Mouse (Mus musculus) macrophage (primary cell): ENCODE data around the gene Hsd11b2. TPM values are rescaled to one million over a fixed set of nuclear protein-coding genes. Genes with fewer than 3 reads are reported as not detected.

Experiments
- H3K27ac ChIP-seq: fragments of 350-480 bp; formaldehyde crosslinking; 2 replicates; pipeline ENCODE4 v1.9.0; 2021
- H3K36me3 ChIP-seq: fragments of 350-480 bp; formaldehyde crosslinking; 2 replicates; pipeline ENCODE4 v1.9.0; 2021; ENCODE audit errors: inconsistent target
- H3K4me3 ChIP-seq: fragments of 350-480 bp; formaldehyde crosslinking; 2 replicates; pipeline ENCODE4 v1.9.0; 2021; ENCODE audit errors: inconsistent target
- H3K79me2 ChIP-seq: fragments of 350-480 bp; formaldehyde crosslinking; 2 replicates; pipeline ENCODE4 v1.9.0; 2021; ENCODE audit errors: inconsistent target
- WGBS: methylation state at CpG from one replicate; pipeline ENCODE4 v1.1.7; 2026; ENCODE audit warnings: inconsistent platforms; ENCODE audit not compliant: missing documents; 5-methylcytosine and 5-hydroxymethylcytosine counted together
- polyA plus RNA-seq: library from polyadenylated mRNA; stranded (reverse); fragments of 250-400 nt; gene quantifications from 3 replicates; pipeline ENCODE4 v1.2.4, GENCODE M21; 2018; ENCODE audit warnings: inconsistent platforms

Hsd11b2 gene
- polyA plus RNA-seq, 1 experiment from 2014 or later = not detected

DNA sequence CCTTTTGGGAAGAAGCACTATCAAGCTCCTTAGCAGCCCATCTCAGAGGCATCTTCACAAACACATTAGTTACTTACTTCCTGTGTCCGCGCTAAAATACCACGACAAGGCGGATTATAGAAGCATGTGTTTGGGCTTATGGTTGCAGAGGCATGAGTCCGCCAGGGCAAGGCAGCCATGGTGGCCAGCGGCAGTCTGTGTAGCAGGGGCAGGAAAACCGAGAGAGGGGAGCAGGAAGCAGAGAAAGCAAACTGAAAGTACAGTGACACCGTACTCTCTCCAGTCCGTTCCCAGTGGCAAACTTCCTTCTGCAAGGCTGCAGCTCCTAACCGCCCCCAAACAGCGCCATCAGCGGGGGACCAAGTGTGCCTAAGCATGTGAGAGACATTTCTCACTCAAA is 18.8 kb upstream of the Hsd11b2 start:
- peak overlapping the region; percentile 31 for H3K27ac ChIP-seq
- WGBS = 55% methylated on average over 11 of the region's 12 CpGs
- no peaks in the 10 kb centered on the region for H3K79me2 ChIP-seq
- no peaks in the 10 kb centered on the region for H3K36me3 ChIP-seq
- H3K4me3 ChIP-seq = peak overlapping the region; percentile 17; the same call in 1 of the 2 replicates

DNA sequence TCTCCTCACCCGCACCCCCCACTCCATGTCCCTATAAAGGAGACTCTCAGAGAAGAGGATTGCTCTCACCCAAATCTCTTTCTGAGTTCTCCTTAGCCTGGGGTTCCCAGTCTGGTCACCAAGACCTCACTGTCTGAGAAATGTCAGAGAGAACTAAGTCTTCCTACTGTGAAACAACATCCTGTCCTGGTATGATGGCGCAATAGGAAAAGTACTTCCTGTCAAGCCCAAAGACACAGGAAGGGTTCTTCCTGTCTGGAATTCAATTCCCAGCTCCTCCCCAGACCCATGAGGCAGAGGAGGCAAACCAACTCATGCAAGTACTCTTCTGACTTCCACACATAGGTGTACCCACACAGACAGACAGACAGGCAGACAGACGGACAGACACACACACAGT is 13.9 kb upstream of the Hsd11b2 start:
- WGBS = 76% methylated on average over 3 of the region's 3 CpGs
- Histone ChIP-seq H3K4me3 (no peak overlapping the region), H3K79me2 (no peaks in the 10 kb centered on the region), H3K36me3 (no peaks in the 10 kb centered on the region), H3K27ac (no peak overlapping the region)

DNA sequence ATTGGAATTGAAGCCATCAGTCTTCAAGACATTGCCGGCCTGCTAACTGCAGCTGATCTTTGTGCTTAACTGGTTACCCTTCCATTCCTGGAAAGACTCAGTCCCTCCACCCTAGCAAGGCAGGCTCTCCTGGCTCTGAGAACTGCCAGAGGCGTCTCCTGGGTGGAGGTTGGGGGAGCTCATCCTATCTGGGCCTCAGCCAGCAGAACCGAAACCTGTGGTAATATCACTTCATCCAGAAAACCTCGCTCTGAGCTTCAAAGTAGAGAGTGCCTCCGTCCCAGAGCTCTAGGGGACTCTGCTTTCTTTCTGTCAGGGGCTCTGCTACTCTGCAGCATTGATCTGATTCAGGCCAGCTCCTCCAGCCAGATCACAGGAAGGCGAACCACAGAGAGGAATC is 11.6 kb upstream of the Hsd11b2 start:
- Histone ChIP-seq H3K27ac (no peak overlapping the region), H3K4me3 (no peak overlapping the region), H3K36me3 (no peaks in the 10 kb centered on the region), H3K79me2 (no peaks in the 10 kb centered on the region)
- 51% methylated on average over 6 of the region's 6 CpGs for WGBS

DNA sequence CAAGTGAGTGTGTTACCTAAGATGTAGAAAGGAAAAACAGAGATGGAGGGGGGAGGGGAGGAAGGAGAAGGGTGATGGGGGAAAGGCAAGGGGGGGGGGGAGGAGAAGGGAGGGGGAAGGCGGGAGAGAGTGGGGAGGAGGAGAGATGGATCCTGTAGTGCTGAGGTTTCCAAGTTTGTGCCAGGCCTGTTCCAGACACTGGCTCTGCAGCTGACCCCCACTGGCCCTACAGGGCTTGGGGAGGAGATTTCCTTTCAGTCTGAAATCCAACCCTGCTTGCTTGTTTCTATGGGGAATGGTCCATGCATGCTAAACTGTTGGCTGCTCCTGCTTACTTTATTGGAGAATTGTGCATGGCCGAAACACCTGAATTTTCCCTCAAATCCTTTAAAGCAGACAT is 9.8 kb upstream of the Hsd11b2 start:
- Histone ChIP-seq H3K4me3 (no peak overlapping the region), H3K27ac (no peak overlapping the region), H3K79me2 (no peaks in the 10 kb centered on the region), H3K36me3 (no peaks in the 10 kb centered on the region)
- 100% methylated on average over 1 of the region's 2 CpGs for WGBS

DNA sequence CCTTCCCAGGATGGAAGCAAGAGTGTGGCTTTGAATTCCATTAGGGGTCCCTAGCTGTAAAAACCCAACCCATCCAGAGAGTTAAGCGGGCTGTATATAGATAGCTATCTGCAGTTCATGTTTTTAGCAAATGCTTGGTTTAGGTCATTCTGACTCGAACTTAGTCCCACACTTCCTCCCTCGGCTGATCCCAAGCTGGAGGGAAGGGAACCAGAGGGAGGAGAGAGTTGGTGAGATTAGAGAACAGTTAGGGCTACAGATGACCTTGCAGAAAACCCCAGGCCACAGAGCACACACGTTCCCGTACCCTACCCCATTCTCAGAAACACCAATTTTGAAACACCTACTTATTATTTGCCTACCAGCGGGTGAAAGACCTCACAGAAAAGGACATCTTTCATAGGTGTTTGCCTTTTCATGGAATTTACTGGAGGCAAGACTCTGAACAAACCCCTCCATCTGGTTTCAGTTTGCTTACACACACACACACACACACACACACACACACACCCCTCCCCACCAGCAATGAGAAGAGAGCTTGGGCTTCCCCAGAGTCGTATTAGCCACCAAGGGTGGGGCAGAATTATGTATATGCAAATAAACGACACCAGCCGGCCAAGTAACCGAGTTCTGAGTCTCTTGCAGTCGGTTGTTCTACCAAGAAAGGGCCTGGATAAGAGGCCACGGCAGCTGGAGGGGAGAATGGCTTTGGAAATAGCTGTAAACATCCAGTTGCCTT is 8.4 kb upstream of the Hsd11b2 start:
- Histone ChIP-seq H3K36me3 (no peaks in the 10 kb centered on the region), H3K4me3 (no peak overlapping the region), H3K79me2 (no peaks in the 10 kb centered on the region), H3K27ac (no peak overlapping the region)
- WGBS = 39% methylated on average over 8 of the region's 12 CpGs

DNA sequence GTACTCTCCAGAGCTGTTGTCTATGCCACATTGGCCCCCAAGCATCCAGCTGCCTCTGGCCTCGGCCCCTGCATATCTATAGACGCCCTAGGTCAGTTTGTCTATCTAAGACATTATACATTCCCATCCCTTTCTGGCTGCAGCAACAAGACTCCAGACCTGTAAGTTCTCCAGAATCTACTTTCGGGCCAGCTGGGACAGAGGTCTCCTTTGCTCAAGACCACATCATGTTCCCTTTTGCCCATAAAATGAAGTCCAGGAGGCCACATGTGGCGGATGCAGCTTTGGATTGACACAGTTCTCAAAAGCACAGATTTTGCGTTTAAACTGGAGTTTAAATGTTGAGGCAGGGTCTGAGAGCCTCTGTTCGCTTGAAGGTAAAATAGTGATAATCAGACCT is 4.4 kb upstream of the Hsd11b2 start:
- 96% methylated on average over 6 of the region's 6 CpGs for WGBS
- no peaks in the 10 kb centered on the region for H3K36me3 ChIP-seq
- no peak overlapping the region for H3K27ac ChIP-seq
- no peak overlapping the region for H3K4me3 ChIP-seq
- H3K79me2 ChIP-seq = no peaks in the 10 kb centered on the region

DNA sequence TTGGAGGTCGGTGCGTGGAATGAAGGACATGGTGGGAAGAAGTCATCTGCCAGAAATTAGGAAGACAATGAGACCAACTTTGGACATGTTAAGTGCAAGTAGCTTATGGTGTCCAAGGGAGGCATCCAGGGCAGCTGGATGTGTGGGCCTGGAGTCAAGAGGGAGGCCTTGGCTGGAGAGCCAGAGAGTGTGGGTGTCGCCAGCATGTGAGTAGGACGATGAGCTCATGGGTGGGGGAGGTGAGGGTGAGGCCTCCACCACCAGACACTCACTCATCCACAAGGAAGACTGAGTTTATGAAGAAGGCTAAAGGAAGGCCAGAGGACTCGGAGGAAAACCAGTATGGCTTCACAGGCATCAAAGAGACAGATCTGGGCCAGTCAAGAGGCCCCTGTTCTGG is 3.9 kb upstream of the Hsd11b2 start:
- H3K36me3 ChIP-seq = no peaks in the 10 kb centered on the region
- H3K27ac ChIP-seq = no peak overlapping the region
- H3K79me2 ChIP-seq = no peaks in the 10 kb centered on the region
- no peak overlapping the region for H3K4me3 ChIP-seq
- 90% methylated on average over 5 of the region's 5 CpGs for WGBS

DNA sequence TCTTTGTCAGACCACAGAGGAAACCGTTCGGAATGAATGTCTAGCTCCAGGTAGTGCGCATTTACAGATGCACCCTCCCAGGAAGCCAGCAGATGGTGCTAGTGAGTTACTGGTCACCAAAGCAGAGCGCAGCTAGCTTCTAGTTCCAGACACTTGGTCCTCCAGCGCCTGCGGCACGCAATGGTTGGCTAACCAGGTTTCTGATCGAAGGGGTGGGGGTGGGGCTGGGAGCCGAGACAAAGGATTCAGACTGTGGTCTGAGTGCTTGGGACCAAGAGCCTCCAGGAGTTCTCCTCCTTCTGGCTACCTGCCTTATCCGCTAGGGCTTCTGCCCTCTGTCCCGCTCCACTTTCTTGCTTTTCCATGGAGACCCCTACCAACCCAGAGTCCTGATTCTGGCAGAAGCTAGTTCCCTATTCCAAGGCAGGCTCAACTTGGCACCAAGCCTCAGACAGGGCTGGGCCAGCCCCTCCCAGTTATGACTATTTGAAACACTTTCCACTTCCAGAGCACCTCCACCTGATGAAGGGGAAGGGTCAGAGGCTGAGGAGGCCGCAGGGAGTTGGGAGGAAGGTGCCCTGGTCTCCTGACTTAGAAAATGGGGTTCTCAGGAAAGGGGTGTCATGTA is 2.4 kb upstream of the Hsd11b2 start:
- Histone ChIP-seq H3K27ac (no peak overlapping the region), H3K36me3 (0 out of 2 replicates have a peak, but pooled peaks cover under 1% of the 10 kb centered on the region), H3K79me2 (no peaks in the 10 kb centered on the region), H3K4me3 (no peak overlapping the region)
- WGBS = 13% methylated on average over 12 of the region's 12 CpGs

DNA sequence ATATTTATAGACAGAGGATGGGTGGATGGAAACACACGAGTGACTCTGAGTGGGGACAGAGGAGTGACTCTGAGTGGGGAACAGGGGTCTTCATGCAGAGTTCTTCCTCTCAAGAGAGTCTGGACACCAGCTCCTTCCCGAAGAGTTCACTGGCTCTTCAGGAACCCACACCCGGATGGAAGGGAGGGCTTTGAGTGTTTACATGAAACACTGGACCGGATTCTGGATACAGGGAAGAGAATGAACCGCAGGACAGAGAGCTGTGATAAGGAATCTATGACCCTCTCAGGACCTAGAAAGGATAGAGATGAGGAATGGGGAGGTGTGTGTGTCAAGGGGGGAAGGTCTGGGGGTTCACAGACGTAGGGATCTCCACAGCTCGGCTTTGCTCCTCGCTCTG is 1.2 kb upstream of the Hsd11b2 start:
- 68% methylated on average over 8 of the region's 8 CpGs for WGBS
- no peak overlapping the region for H3K4me3 ChIP-seq
- peaks cover 7% of the 10 kb centered on the region; the same call in 1 of the 2 replicates for H3K36me3 ChIP-seq
- H3K79me2 ChIP-seq = no peaks in the 10 kb centered on the region
- no peak overlapping the region for H3K27ac ChIP-seq

DNA sequence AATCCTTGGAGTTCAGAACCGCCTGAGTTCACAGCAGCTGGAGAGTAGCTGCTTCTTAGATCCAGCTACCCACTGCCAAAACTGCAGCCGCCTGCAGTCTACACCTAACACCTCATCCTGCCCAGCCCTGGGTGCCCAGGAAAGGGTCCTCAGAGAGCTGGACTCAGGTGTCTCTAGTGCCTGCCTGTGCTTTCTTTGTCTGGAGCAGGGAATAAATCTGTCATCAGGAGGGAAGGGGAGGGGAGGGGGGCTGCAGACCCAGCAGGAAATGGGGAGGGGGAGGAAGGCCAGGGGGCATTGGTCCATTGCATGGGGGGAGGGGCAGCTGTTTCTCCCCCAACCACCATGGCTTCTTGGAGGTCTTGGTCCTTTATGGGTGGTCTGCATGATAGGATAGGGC is 1.0 kb downstream of the Hsd11b2 start:
- Histone ChIP-seq H3K79me2 (no peaks in the 10 kb centered on the region), H3K36me3 (peaks cover 23% of the 10 kb centered on the region), H3K4me3 (no peak overlapping the region), H3K27ac (no peak overlapping the region)
- 42% methylated on average over 2 of the region's 2 CpGs for WGBS

DNA sequence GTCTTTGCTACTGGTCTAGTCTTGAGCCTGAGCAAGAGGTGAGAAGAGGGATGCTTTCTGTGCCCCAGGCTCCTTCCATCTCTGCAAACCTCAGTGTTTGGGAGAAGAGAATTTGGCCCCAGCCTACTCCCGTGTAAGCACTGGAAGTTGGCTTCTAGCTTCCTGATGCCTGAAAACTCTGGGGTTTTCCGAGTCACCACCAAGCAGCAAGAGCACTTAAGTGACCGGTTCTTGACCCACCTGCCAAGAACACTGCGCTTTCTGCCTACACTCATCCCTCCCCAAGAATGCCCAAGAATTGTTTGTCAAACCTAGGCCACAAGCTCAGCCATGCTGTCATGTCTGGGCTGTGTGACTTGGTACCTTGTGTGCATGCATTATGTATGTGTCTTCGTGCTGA is 2.0 kb downstream of the Hsd11b2 start:
- Histone ChIP-seq H3K79me2 (no peaks in the 10 kb centered on the region; the same call in 1 of the 2 replicates), H3K4me3 (no peak overlapping the region), H3K36me3 (peaks cover 32% of the 10 kb centered on the region), H3K27ac (no peak overlapping the region)
- WGBS = 85% methylated on average over 5 of the region's 5 CpGs

DNA sequence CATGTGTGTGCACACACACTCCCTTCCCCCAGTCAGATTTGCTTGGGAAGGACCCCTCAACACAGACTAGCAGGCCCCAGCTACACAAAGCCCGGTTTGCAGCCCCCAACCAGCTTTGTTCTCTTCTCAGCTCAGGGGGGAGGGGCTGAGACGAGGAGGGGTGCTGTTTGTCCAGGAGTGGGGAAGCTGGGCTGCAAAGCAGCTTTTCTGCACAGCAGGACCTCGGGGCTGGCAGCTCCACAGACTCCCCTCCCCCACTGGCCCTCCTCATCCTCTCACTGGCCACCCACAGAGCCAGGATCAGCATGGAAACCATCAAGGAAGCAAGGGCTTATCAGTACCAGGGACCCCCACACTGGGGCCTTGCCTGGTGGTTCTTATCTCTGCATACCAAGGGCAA is 2.5 kb downstream of the Hsd11b2 start:
- Histone ChIP-seq H3K79me2 (peaks cover 1% of the 10 kb centered on the region; the same call in 1 of the 2 replicates), H3K36me3 (peaks cover 37% of the 10 kb centered on the region), H3K4me3 (no peak overlapping the region), H3K27ac (no peak overlapping the region)
- WGBS = 68% methylated on average over 3 of the region's 3 CpGs

DNA sequence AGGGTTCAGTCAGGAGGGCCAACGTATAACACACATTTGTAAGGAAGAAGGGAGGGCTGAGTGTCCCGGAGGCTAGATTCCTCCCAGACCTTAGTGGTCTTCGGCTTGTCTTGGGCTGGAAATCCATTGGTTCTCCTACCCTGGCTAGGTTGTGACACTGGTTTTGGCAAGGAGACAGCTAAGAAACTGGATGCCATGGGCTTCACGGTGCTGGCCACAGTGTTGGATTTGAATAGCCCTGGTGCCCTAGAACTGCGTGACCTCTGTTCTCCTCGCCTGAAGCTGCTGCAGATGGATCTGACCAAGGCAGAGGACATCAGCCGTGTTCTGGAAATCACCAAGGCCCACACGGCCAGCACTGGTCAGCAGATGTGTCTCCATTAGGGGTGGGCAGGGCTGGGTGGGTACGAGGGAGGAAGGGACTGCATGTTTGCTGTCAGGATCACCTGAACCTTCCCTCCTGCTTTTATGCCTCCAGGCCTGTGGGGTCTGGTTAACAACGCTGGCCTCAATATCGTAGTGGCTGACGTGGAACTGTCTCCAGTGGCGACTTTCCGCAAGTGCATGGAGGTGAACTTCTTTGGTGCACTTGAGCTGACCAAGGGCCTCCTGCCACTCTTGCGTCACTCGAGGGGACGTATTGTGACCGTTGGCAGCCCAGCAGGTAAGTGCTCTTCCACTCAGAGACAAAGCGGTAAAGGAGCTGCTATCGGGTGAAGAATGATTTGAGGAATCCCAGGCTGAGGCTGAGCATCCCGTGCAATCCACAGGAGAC is 3.6 kb downstream of the Hsd11b2 start:
- WGBS = 91% methylated on average over 20 of the region's 21 CpGs
- peaks cover 47% of the 10 kb centered on the region for H3K36me3 ChIP-seq

DNA sequence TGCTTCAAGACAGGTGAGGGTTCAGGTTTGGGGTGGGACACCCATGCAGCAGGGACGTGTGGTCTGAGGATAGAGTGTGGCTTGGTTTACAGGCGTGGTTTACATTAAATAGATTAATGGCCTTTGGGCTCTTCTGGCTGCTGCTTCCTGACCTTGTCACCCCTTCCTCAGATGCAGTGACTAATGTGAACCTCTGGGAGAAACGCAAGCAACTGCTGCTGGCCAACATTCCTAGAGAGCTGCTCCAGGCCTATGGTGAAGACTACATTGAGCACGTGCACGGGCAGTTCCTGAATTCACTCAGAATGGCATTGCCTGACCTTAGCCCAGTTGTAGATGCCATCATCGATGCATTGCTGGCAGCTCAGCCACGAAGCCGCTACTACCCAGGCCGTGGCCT is 4.3 kb downstream of the Hsd11b2 start:
- H3K79me2 ChIP-seq = peaks cover 19% of the 10 kb centered on the region; the same call in 1 of the 2 replicates
- no peak overlapping the region for H3K27ac ChIP-seq
- 87% methylated on average over 9 of the region's 9 CpGs for WGBS
- no peak overlapping the region for H3K4me3 ChIP-seq
- peaks cover 54% of the 10 kb centered on the region for H3K36me3 ChIP-seq

More for the DNA sequence above, 3.6 kb downstream of the Hsd11b2 start:
- H3K4me3 ChIP-seq = no peak overlapping the region
- peaks cover 12% of the 10 kb centered on the region; the same call in 1 of the 2 replicates for H3K79me2 ChIP-seq
- no peak overlapping the region for H3K27ac ChIP-seq

DNA sequence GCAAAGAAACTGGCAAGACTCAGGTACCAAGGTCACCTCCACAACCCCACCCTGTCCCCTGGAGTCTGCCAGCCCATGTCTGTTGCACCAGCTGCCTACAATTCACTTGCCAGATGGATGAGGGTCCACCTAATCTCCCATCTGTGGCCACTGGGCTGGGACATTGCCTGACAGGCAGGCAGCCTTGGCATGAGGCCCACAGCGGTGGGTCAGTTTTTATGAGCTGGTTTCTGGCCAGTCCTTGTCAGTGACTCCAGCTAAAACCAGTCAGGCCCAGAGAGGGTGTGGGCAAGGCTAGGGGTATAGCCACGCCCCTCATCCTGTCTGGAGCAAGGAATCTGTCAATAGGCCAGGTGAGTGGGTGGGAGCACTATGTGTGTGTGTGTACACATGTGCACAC is 8.6 kb downstream of the Hsd11b2 start:
- WGBS = 93% methylated on average over 2 of the region's 2 CpGs

More for the DNA sequence above, 8.6 kb downstream of the Hsd11b2 start:
- Histone ChIP-seq H3K36me3 (peaks cover 86% of the 10 kb centered on the region), H3K27ac (no peak overlapping the region), H3K79me2 (peaks cover 62% of the 10 kb centered on the region), H3K4me3 (no peak overlapping the region)
